Mouse (Mus musculus) erythroblast, embryonic 14.5 days (primary cell): Measurements from ENCODE around the gene Dnah1. TPM values are rescaled to one million over a fixed set of nuclear protein-coding genes. Genes with fewer than 3 reads are reported as not detected.

Experiments used
- H3K27me3 ChIP-seq: 2 replicates; pipeline ENCODE4 v1.6.1; 2012; ENCODE audit warnings: inconsistent platforms; ENCODE audit not compliant: control insufficient read depth
- H3K36me3 ChIP-seq: 2 replicates; pipeline ENCODE4 v1.6.1; 2012; ENCODE audit warnings: mild to moderate bottlenecking, inconsistent platforms; ENCODE audit not compliant: control insufficient read depth
- H3K4me1 ChIP-seq: 2 replicates; pipeline ENCODE4 v1.6.1; 2012; ENCODE audit warnings: inconsistent platforms; ENCODE audit not compliant: control insufficient read depth
- H3K4me3 ChIP-seq: replicated peaks from 2 replicates; pipeline ENCODE3; 2012; ENCODE audit warnings: moderate library complexity, mild to moderate bottlenecking, inconsistent platforms
- H3K9me3 ChIP-seq: 2 replicates; pipeline ENCODE4 v1.6.1; 2012; ENCODE audit warnings: low read length, inconsistent platforms, mixed read lengths; ENCODE audit not compliant: control insufficient read depth
- GATA1 ChIP-seq: IDR thresholded peaks from 2 replicates; pipeline ENCODE4 v1.6.1; 2012; ENCODE audit warnings: low read length, inconsistent platforms, mixed read lengths
- TAL1 ChIP-seq: IDR thresholded peaks from 3 replicates; pipeline ENCODE4 v1.6.1; 2012; ENCODE audit warnings: low read length, inconsistent platforms, mixed read lengths
- polyA plus RNA-seq: library from polyadenylated mRNA; stranded (reverse); fragments of >175 nt; gene quantifications from 2 replicates; pipeline ENCODE4 v1.2.3, GENCODE M21; 2012

Dnah1 gene
- polyA plus RNA-seq, 1 experiment, result not detected

GRCm38 (mm10) chr14:31337406-31337805 is 13.7 kb upstream of the Dnah1 start:
- Histone ChIP-seq H3K9me3 (no peaks in the 10 kb centered on the region), H3K4me3 (peak overlapping the region; percentile 95), H3K36me3 (peaks cover 23% of the 10 kb centered on the region), H3K4me1 (peaks cover 33% of the 10 kb centered on the region), H3K27me3 (peaks cover 3% of the 10 kb centered on the region; the same call in 1 of the 2 replicates)
- TF ChIP-seq TAL1 (no peak), GATA1 (no peak)

- Histone ChIP-seq H3K4me3 (peak within 1 kb of the TSS; percentile 95), H3K9me3 (no peaks in the 10 kb centered on the region), H3K27me3 (peaks cover 5% of the 10 kb centered on the region), H3K4me1 (peaks cover 32% of the 10 kb centered on the region), H3K36me3 (peaks cover 17% of the 10 kb centered on the region)
- TF ChIP-seq GATA1, result no peak
- TF ChIP-seq TAL1, result no peak
These were observed 12.9 kb upstream of the Dnah1 start, which contains the start of gene Capn7 for GRCm38 (mm10) chr14:31336369-31337155. Gene Capn7, plus strand, starts transcription at chr14:31336638.

GRCm38 (mm10) chr14:31335765-31336164 is 12.1 kb upstream of the Dnah1 start:
- Histone ChIP-seq H3K4me1 (peaks cover 32% of the 10 kb centered on the region), H3K27me3 (peaks cover 8% of the 10 kb centered on the region), H3K4me3 (peak overlapping the region; percentile 95), H3K9me3 (no peaks in the 10 kb centered on the region), H3K36me3 (peaks cover 12% of the 10 kb centered on the region)
- TF ChIP-seq TAL1 (no peak), GATA1 (no peak)

- peaks cover 19% of the 10 kb centered on the region for H3K27me3 ChIP-seq
- H3K36me3 ChIP-seq, result no peaks in the 10 kb centered on the region
- H3K9me3 ChIP-seq, result no peaks in the 10 kb centered on the region
- H3K4me1 ChIP-seq, result peaks cover 14% of the 10 kb centered on the region
- no peak overlapping the region for H3K4me3 ChIP-seq
- TF ChIP-seq GATA1 (no peak), TAL1 (no peak)
These were observed 7.3 kb upstream of the Dnah1 start for GRCm38 (mm10) chr14:31330957-31331356.

- TF ChIP-seq TAL1 (no peak), GATA1 (no peak)
- H3K36me3 ChIP-seq, result no peaks in the 10 kb centered on the region
- H3K27me3 ChIP-seq, result peaks cover 19% of the 10 kb centered on the region
- peaks cover 11% of the 10 kb centered on the region for H3K4me1 ChIP-seq
- no peak overlapping the region for H3K4me3 ChIP-seq
- no peaks in the 10 kb centered on the region for H3K9me3 ChIP-seq
These were observed 6.0 kb upstream of the Dnah1 start for GRCm38 (mm10) chr14:31329741-31330140.

- Histone ChIP-seq H3K4me1 (peaks cover 27% of the 10 kb centered on the region), H3K9me3 (no peaks in the 10 kb centered on the region), H3K27me3 (peaks cover 16% of the 10 kb centered on the region), H3K4me3 (no peak overlapping the region), H3K36me3 (no peaks in the 10 kb centered on the region)
- TF ChIP-seq GATA1 (no peak), TAL1 (no peak)
These were observed 4.0 kb upstream of the Dnah1 start for GRCm38 (mm10) chr14:31327681-31328080.

GRCm38 (mm10) chr14:31327196-31327595 is 3.5 kb upstream of the Dnah1 start:
- Histone ChIP-seq H3K4me3 (no peak overlapping the region), H3K9me3 (no peaks in the 10 kb centered on the region), H3K27me3 (peaks cover 16% of the 10 kb centered on the region), H3K36me3 (no peaks in the 10 kb centered on the region), H3K4me1 (peaks cover 27% of the 10 kb centered on the region)
- no peak for TF ChIP-seq GATA1
- no peak for TF ChIP-seq TAL1

- Histone ChIP-seq H3K4me1 (peaks cover 27% of the 10 kb centered on the region), H3K4me3 (no peak overlapping the region), H3K36me3 (no peaks in the 10 kb centered on the region), H3K27me3 (peaks cover 14% of the 10 kb centered on the region), H3K9me3 (no peaks in the 10 kb centered on the region)
- TF ChIP-seq GATA1 (no peak), TAL1 (no peak)
These were observed 3.1 kb upstream of the Dnah1 start for GRCm38 (mm10) chr14:31326770-31327169.

- Histone ChIP-seq H3K36me3 (no peaks in the 10 kb centered on the region), H3K9me3 (no peaks in the 10 kb centered on the region), H3K4me1 (peaks cover 27% of the 10 kb centered on the region), H3K27me3 (peaks cover 8% of the 10 kb centered on the region), H3K4me3 (no peak overlapping the region)
- no peak for TF ChIP-seq GATA1
- TF ChIP-seq TAL1, result no peak
These were observed 1.9 kb upstream of the Dnah1 start for GRCm38 (mm10) chr14:31325551-31325950.
